Mouse (Mus musculus) ovary, postnatal 10 days (tissue): ENCODE data around the gene Siah1a.

Experiments used
- DNase-seq: peaks from one replicate; pipeline ENCODE4 v3.0.0; 2022; ENCODE audit warnings: low spot score

Gene Siah1a

GRCm38 (mm10) chr8:86744313-86745220 lies 1.2 kb downstream of the Siah1a start:
- DNase-seq: no peak

GRCm38 (mm10) chr8:86742605-86743345 lies 3.0 kb downstream of the Siah1a start:
- DNase-seq: no peak

- DNase-seq: no peak
Measured at GRCm38 (mm10) chr8:86741627-86742026, 4.1 kb downstream of the Siah1a start.

DNA sequence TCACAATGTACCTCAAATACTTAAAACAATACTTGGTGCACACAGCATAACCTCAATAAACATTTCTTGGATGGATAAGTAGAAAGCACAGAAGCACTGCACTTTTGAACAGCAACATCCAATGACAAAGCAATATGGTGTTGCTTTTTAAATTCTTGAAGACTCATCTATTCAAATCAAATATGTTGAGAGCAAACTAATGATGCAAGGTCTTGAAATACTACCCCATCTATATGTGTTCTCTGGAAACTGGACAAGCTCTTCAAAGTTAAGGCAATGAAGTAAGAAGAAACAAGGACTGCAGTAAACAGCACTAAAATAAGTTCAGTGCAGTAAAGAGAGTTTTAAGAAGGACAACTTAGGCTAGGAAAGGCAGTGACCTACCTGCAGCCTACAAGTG lies 4.8 kb downstream of the Siah1a start:
- no peak for DNase-seq

GRCm38 (mm10) chr8:86735446-86736111 lies 10.2 kb downstream of the Siah1a start:
- DNase-seq: no peak

- DNase-seq: no peak
Measured at GRCm38 (mm10) chr8:86734954-86735353, 10.8 kb downstream of the Siah1a start.

DNA sequence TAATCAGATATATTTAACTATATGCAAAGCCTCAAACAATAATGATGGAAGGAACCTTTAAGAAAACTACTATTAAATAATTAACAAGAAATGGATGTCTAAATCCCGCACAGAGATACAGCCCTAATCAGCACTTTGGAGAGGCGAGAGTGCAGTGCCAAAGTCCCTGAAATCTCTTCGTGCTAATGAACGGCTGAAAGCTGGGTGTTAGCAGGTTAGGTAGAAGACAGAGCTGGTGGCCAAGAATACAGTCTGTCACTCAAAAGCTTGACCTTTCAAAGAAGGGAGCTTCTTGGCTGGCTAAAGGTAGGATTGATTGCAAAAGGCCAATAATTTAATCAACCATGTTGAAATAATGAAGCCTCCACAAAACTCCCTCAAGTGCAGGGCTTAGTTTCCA lies 11.6 kb downstream of the Siah1a start:
- DNase-seq: no peak

DNA sequence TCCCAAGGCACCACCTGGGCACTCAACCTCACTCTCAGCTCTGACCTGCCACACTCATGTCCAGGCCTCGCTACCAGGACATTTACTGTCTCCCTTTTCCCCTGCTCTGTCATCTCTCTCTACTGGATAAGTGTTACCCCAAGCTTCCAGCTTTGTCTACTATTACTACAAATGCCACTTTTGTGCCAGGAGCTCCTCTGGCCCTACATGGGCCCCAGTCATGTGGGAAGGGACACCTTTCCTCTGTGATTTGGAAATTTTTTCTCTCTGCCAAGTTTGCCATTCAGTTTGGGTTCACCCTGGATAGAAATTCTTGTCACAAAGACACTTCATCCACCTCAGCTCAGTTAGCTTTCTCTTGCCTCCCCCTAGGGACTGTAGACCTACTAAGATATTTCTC lies 14.9 kb downstream of the Siah1a start:
- DNase-seq: no peak

- no peak for DNase-seq
Measured at GRCm38 (mm10) chr8:86730303-86730702, 15.4 kb downstream of the Siah1a start.

DNA sequence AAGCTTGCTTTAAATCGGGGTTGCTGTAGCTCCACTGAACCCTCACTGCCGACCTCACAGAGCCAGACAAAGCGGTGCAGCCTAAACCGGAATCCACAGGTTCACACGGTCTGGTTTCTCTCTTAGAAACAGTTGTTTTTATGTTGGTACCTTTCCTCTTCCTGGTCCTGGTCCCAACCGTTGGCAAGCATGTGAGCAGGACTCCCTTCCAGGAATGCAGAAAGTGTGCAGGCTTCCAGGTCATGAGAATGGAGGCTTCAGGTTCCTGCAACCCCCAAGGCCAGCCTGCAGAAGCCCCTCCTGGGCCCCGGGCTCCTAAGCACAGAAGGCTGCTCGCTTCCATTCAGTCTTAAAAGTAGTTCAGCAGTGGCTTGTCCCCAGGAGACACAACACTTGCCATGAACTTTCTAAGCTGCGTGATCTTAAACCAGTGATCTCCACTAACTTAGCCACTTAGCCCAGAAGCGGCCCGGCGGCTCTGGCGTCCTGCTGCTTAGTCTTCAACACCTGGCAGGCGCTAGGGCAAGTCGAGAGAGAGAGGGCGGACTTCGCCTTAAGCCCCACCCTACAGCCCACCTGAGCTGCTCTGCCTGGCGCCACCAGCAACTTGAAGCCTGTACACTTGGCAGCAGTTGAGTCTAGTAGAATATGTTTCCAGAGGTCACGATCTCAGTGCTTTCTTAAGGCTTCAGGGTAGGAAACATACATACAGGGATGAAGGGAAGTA lies 17.3 kb downstream of the Siah1a start:
- DNase-seq: no peak

DNA sequence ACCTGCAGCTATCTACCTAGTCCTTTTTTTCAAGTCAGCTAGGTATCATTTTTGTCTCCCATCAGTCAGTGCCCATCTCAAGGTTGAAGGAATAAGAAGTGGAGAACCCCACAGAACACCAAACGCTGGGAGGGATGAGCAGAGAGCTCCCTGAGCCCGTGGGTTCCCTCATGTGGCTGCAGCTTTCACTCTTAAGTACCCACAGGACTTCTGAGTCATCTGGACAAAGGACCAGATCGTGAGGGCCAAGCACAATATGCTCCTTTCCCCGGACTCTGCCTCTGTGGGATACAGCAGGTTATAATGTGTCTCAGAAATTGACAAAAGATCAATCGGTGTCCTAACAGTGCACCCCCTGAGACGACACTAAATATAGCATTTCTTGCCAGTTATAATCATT lies 18.8 kb downstream of the Siah1a start:
- no peak for DNase-seq

- no peak for DNase-seq
Measured at GRCm38 (mm10) chr8:86721490-86721889, 24.2 kb downstream of the Siah1a start.

- no peak for DNase-seq
Measured at GRCm38 (mm10) chr8:86720756-86721459, 24.8 kb downstream of the Siah1a start.

DNA sequence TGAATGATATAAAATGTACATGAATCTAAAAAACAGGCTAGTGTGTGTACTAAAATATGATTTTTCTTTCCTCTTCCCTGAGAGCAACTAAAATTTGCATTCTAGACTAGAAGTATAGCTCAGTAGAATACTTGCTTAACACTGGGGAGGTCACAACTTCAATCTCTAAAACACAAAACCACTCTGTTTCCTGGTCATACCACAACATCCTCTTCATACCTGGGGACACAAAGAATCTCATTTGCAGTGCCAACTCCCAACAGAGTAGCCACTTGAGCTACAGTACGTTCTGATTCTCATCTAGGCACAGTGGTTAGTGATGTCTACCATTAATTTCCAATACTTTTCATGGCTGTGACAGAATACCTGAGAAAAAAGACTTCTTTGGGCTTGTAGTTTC lies 26.4 kb downstream of the Siah1a start:
- no peak for DNase-seq

- no peak for DNase-seq
Measured at GRCm38 (mm10) chr8:86718332-86718994, 27.3 kb downstream of the Siah1a start.

DNA sequence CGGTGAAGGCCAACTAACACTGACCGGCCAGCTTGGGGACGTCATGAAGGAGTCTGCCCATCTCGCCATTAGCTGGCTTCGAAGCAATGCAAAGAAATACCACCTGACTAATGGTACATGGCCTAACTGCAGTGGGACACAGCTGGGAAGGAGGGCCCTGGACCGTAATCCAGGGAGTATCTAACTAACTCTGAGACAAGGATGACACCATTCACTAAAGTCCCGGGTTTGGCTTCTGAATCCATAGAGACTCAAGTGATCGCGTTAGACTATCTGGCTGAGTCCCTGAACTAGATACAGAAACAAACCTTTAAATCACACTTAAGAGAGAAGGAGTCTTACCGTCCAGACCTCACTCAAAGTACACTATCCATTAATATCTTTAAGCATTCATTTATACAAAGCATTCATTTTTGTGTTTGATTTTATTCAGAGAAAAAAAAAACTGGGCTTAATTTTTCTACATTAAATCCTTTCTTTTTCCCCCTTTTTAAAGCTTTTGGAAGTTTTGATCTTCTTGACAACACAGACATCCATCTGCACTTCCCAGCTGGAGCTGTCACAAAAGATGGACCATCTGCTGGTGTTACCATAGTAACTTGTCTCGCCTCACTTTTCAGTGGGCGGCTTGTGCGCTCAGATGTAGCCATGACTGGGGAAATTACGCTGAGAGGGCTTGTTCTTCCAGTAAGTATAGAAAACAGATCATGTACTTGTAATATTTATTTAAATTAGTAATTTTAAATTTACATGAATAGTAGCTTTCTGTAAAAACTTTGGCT lies 32.1 kb downstream of the Siah1a start:
- DNase-seq: no peak

GRCm38 (mm10) chr8:86712594-86712993 lies 33.1 kb downstream of the Siah1a start:
- no peak for DNase-seq

DNA sequence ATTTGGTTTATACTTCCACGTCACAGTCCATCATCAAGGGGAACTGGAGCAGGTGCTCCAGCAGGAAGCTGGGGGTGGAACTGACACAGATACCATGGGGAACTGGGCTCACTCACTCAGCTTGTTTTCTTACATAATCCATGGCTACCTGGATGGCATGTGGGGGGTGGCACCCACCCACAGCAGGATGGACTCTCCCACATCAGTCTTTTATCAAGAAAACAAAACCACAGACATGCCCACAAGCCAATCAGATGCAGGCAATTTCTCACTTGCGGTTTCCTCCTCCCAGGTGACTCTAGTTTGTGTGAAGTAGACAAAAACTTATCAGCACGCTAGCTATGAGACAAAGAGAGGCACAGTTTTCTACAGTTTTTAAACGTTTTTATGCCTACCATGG lies 37.9 kb downstream of the Siah1a start:
- DNase-seq: no peak

- no peak for DNase-seq
Measured at GRCm38 (mm10) chr8:86706756-86707155, 39.0 kb downstream of the Siah1a start.

GRCm38 (mm10) chr8:86705317-86705716 lies 40.4 kb downstream of the Siah1a start:
- no peak for DNase-seq
